Mouse (Mus musculus): ENCODE results near the gene Sema3e. TPM values are rescaled to one million over a fixed set of nuclear protein-coding genes. Genes with fewer than 3 reads are reported as not detected.

Gene Sema3e
- polyA plus RNA-seq, 1 experiment from 2014 or later: 2.6 TPM

DNA sequence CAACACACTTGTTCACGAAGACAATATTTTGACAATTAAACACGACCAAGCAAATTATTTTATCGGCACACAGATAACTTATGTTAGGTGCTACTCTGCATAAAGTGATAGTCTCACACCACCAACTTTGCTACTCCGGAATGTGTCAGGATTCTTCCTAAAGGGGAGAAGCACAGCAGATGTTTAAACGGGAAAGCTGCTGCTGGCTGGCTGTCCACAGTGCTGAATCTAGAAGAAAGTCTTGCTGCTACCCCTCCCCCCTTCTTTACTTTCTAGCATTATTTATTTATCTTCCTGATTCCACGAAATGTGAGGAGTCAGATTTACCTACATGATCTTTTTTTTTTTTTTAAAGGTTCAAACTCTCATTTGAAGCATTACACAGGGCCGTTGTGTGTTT, 23.6 kb downstream of the Sema3e start:
- Histone ChIP-seq H3K4me3 (ENCODE audit: low read depth, low read length) (no peak overlapping the region), H3K27ac (ENCODE audit: low read depth, low read length) (no peak overlapping the region), H3K4me1 (ENCODE audit: control insufficient read depth, insufficient read depth, low read length) (no peaks in the 10 kb centered on the region), H3K36me3 (ENCODE audit: control insufficient read depth, insufficient read depth, low read length) (no peaks in the 10 kb centered on the region), H3K9me3 (ENCODE audit: control insufficient read depth, low read length) (no peaks in the 10 kb centered on the region), H3K9ac (ENCODE audit: low read length) (no peak overlapping the region), H3K27me3 (ENCODE audit: control insufficient read depth, insufficient read depth, low read length) (no peaks in the 10 kb centered on the region), H3K4me2 (ENCODE audit: low read depth) (no peak overlapping the region)
- ATAC-seq (ENCODE audit: insufficient read depth, low FRiP score, low TSS enrichment) (no peak), DNase-seq (ENCODE audit: low spot score) (peak; percentile 9)
- WGBS: 49% methylated on average over 7 of the region's 7 CpGs

DNA sequence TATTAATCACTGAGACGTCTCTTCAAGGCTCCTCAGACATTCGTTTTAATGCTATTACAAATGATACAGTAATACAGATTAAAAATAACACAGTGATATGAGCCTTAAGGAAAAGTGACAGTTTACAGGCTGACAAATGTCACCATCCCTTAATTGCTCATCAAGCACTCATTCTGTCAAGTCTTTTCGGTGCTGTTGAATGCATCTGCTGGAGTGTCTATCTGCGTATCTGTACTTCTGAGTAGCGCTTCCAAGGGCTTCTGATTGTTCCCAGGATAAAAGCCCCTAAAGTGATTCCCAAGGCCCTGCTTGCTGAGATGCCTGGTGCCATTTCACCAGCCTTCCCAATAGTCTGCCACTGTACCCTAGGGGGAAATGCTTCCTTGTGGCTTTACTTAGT, 29.4 kb downstream of the Sema3e start:
- no peak overlapping the region for H3K4me2 ChIP-seq (ENCODE audit: low read depth)
- no peak overlapping the region for H3K27ac ChIP-seq (ENCODE audit: low read depth, low read length)
- H3K4me3 ChIP-seq (ENCODE audit: low read depth, low read length): no peak overlapping the region
- H3K27me3 ChIP-seq (ENCODE audit: control insufficient read depth, insufficient read depth, low read length): no peaks in the 10 kb centered on the region
- ATAC-seq (ENCODE audit: insufficient read depth, low FRiP score, low TSS enrichment) (no peak), DNase-seq (ENCODE audit: low spot score) (no peak)
- no peaks in the 10 kb centered on the region for H3K4me1 ChIP-seq (ENCODE audit: control insufficient read depth, insufficient read depth, low read length)
- H3K9me3 ChIP-seq (ENCODE audit: control insufficient read depth, low read length): no peaks in the 10 kb centered on the region
- WGBS: 72% methylated on average over 5 of the region's 5 CpGs
- H3K9ac ChIP-seq (ENCODE audit: low read length): no peak overlapping the region
- H3K36me3 ChIP-seq (ENCODE audit: control insufficient read depth, insufficient read depth, low read length): no peaks in the 10 kb centered on the region

DNA sequence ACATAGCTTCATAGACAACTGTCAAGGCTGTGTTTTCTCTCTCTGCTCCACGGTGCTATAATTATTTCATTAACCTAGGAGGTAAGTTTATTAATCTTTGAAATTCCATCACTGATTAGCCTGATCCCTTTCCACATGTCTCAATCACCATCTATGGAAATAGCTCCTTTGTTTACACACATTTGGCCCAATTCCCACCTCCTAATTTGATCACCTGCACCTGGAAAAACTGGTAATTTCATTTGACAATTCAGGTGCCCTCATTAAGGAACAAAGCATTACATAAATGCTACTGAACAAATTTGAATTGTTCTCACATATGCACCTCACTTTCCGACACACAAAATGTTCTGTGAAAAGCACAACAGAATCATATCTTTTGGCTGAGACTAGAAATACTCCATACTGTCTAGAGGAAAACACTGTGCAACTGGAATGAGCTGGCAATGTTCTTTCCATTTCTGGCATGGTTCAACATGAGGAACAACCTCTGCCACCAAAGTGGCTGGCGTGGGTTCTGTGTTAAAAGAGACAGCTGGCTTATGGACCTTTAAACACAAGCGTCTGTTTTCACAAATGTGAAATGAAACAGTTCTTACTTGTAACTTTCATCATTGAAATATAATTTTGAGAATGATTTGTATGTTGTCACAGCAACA, 34.9 kb downstream of the Sema3e start:
- DNase-seq (ENCODE audit: low spot score) (no peak), ATAC-seq (ENCODE audit: insufficient read depth, low FRiP score, low TSS enrichment) (no peak)
- Histone ChIP-seq H3K4me1 (ENCODE audit: control insufficient read depth, insufficient read depth, low read length) (no peaks in the 10 kb centered on the region), H3K27me3 (ENCODE audit: control insufficient read depth, insufficient read depth, low read length) (no peaks in the 10 kb centered on the region), H3K9me3 (ENCODE audit: control insufficient read depth, low read length) (no peaks in the 10 kb centered on the region), H3K4me2 (ENCODE audit: low read depth) (no peak overlapping the region), H3K27ac (ENCODE audit: low read depth, low read length) (no peak overlapping the region), H3K4me3 (ENCODE audit: low read depth, low read length) (no peak overlapping the region), H3K9ac (ENCODE audit: low read length) (no peak overlapping the region), H3K36me3 (ENCODE audit: control insufficient read depth, insufficient read depth, low read length) (no peaks in the 10 kb centered on the region)
- WGBS: 91% methylated on average over 4 of the region's 4 CpGs

- no peak for ATAC-seq (ENCODE audit: insufficient read depth, low FRiP score, low TSS enrichment)
Measured at GRCm38 (mm10) chr5:14062918-14063481, 37.9 kb downstream of the Sema3e start.

GRCm38 (mm10) chr5:14073152-14073551, 48.1 kb downstream of the Sema3e start:
- no peak overlapping the region for H3K4me2 ChIP-seq (ENCODE audit: low read depth)
- no peak overlapping the region for H3K27ac ChIP-seq (ENCODE audit: low read depth, low read length)
- H3K9ac ChIP-seq (ENCODE audit: low read length): no peak overlapping the region
- no peaks in the 10 kb centered on the region for H3K27me3 ChIP-seq (ENCODE audit: control insufficient read depth, insufficient read depth, low read length)
- H3K36me3 ChIP-seq (ENCODE audit: control insufficient read depth, insufficient read depth, low read length): no peaks in the 10 kb centered on the region
- no peaks in the 10 kb centered on the region for H3K4me1 ChIP-seq (ENCODE audit: control insufficient read depth, insufficient read depth, low read length)
- ATAC-seq (ENCODE audit: insufficient read depth, low FRiP score, low TSS enrichment) (no peak), DNase-seq (ENCODE audit: low spot score) (no peak)
- no peaks in the 10 kb centered on the region for H3K9me3 ChIP-seq (ENCODE audit: control insufficient read depth, low read length)
- no peak overlapping the region for H3K4me3 ChIP-seq (ENCODE audit: low read depth, low read length)
- WGBS: 93% methylated on average over 3 of the region's 3 CpGs

More at GRCm38 (mm10) chr5:14062918-14063481, 37.9 kb downstream of the Sema3e start:
- 45% methylated on average over 4 of the region's 4 CpGs for WGBS
- DNase-seq (ENCODE audit: low spot score): no peak
- H3K36me3 ChIP-seq (ENCODE audit: control insufficient read depth, insufficient read depth, low read length): no peaks in the 10 kb centered on the region
- H3K4me2 ChIP-seq (ENCODE audit: low read depth): no peak overlapping the region
- H3K4me3 ChIP-seq (ENCODE audit: low read depth, low read length): no peak overlapping the region
- no peak overlapping the region for H3K27ac ChIP-seq (ENCODE audit: low read depth, low read length)
- H3K9ac ChIP-seq (ENCODE audit: low read length): no peak overlapping the region
- no peaks in the 10 kb centered on the region for H3K4me1 ChIP-seq (ENCODE audit: control insufficient read depth, insufficient read depth, low read length)
- no peaks in the 10 kb centered on the region for H3K9me3 ChIP-seq (ENCODE audit: control insufficient read depth, low read length)
- no peaks in the 10 kb centered on the region for H3K27me3 ChIP-seq (ENCODE audit: control insufficient read depth, insufficient read depth, low read length)

GRCm38 (mm10) chr5:14088100-14088499, 63.0 kb downstream of the Sema3e start:
- no peak overlapping the region for H3K27ac ChIP-seq (ENCODE audit: low read depth, low read length)
- no peaks in the 10 kb centered on the region for H3K9me3 ChIP-seq (ENCODE audit: control insufficient read depth, low read length)
- no peak for DNase-seq (ENCODE audit: low spot score)
- H3K4me2 ChIP-seq (ENCODE audit: low read depth): no peak overlapping the region
- no peaks in the 10 kb centered on the region for H3K27me3 ChIP-seq (ENCODE audit: control insufficient read depth, insufficient read depth, low read length)
- no peaks in the 10 kb centered on the region for H3K4me1 ChIP-seq (ENCODE audit: control insufficient read depth, insufficient read depth, low read length)
- 91% methylated on average over 2 of the region's 2 CpGs for WGBS
- H3K4me3 ChIP-seq (ENCODE audit: low read depth, low read length): no peak overlapping the region
- no peak for ATAC-seq (ENCODE audit: insufficient read depth, low FRiP score, low TSS enrichment)
- no peak overlapping the region for H3K9ac ChIP-seq (ENCODE audit: low read length)
- H3K36me3 ChIP-seq (ENCODE audit: control insufficient read depth, insufficient read depth, low read length): no peaks in the 10 kb centered on the region

DNA sequence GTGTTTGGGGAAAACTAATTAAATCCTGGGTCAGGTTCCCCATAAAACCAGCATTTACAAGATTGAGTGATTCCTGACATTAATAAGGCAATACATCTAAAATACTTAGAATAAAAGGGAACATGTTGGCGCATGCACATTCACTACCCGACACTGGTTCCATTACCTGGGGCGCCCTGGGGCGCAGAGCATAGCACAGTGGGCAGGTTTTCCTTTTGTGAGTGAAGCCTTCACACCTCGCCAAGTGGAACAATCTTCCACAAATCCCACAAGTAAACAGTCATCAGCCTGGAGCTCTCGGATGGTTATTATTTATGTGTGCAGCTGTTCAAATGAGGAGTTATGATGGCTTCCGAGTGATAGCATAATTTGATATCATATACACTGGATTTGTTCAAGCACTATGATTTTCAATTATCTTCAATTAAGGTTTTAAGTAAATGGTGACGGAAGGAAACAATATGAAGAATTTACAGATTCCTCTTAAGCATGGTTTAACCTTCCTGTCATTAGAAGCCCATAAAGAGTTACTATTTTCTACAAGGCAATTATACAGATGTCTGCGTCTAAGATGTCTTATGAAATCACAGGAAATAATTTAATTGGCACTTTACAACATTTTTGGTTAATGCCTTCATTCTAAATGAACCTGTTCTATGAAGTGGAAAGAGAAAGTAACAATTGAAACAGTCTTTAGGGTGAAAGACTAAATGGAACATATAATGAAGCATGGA, 65.0 kb downstream of the Sema3e start:
- Histone ChIP-seq H3K4me1 (ENCODE audit: control insufficient read depth, insufficient read depth, low read length) (no peaks in the 10 kb centered on the region), H3K27ac (ENCODE audit: low read depth, low read length) (no peak overlapping the region), H3K4me2 (ENCODE audit: low read depth) (no peak overlapping the region), H3K27me3 (ENCODE audit: control insufficient read depth, insufficient read depth, low read length) (no peaks in the 10 kb centered on the region), H3K4me3 (ENCODE audit: low read depth, low read length) (no peak overlapping the region), H3K9me3 (ENCODE audit: control insufficient read depth, low read length) (no peaks in the 10 kb centered on the region), H3K9ac (ENCODE audit: low read length) (no peak overlapping the region), H3K36me3 (ENCODE audit: control insufficient read depth, insufficient read depth, low read length) (no peaks in the 10 kb centered on the region)
- ATAC-seq (ENCODE audit: insufficient read depth, low FRiP score, low TSS enrichment): no peak
- no peak for DNase-seq (ENCODE audit: low spot score)
- WGBS: 90% methylated on average over 9 of the region's 9 CpGs

- H3K4me1 ChIP-seq (ENCODE audit: control insufficient read depth, insufficient read depth, low read length): no peaks in the 10 kb centered on the region
- DNase-seq (ENCODE audit: low spot score) (no peak), ATAC-seq (ENCODE audit: insufficient read depth, low FRiP score, low TSS enrichment) (no peak)
- H3K9me3 ChIP-seq (ENCODE audit: control insufficient read depth, low read length): no peaks in the 10 kb centered on the region
- no peak overlapping the region for H3K9ac ChIP-seq (ENCODE audit: low read length)
- no peaks in the 10 kb centered on the region for H3K36me3 ChIP-seq (ENCODE audit: control insufficient read depth, insufficient read depth, low read length)
- no peak overlapping the region for H3K4me2 ChIP-seq (ENCODE audit: low read depth)
- H3K27ac ChIP-seq (ENCODE audit: low read depth, low read length): no peak overlapping the region
- no peak overlapping the region for H3K4me3 ChIP-seq (ENCODE audit: low read depth, low read length)
- WGBS: 81% methylated on average over 4 of the region's 4 CpGs
- no peaks in the 10 kb centered on the region for H3K27me3 ChIP-seq (ENCODE audit: control insufficient read depth, insufficient read depth, low read length)
Measured at GRCm38 (mm10) chr5:14090609-14090969, 65.5 kb downstream of the Sema3e start.
